ENCODE assay signal across 8 mouse cellular contexts in the genomic region with DNA sequence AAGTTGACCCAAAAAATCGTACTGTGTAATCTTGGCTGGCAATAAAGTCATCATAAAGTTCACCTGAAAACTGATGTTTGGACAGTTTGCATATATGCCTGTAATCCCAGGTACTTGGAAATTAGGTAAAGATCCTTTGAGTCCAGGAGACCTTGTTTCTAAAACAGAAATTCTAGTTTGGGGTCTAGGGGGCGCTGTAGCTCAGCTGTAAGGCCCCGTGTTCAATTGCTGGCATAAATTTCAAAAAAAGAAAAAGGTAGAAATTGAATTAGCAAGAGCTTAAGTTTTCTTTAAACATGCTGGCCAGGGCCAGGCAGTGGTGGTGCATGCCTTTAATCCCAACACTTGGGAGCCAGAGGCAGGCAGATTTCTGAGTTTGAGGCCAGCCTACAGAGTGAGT. TPM values are rescaled to one million over a fixed set of nuclear protein-coding genes. Genes with fewer than 3 reads are reported as not detected.
DNase-seq lines count a peak whose midpoint lies in the region; ATAC-seq lines count a peak whose summit lies in the region.

No protein-coding gene starts in this region.

- peak; percentile 61 for DNase-seq in adrenal gland, postnatal 10 days
- no peak for DNase-seq in adrenal gland, adult 8-10 months
- DNase-seq in layer of hippocampus, adult 11-12 months (ENCODE audit: low spot score), result peak; percentile 43
- DNase-seq in layer of hippocampus, adult 8-10 months (ENCODE audit: low spot score in 2 of 2), result no peak
- DNase-seq in ES-CJ7 (ENCODE audit: low read depth, low spot score), result peak; percentile 46
- DNase-seq in kidney, postnatal 14 days, result peak; percentile 24
- no peak for DNase-seq in gastrocnemius, postnatal 10 days

- no peak for ATAC-seq in activated CD4-positive, CD25-positive, alpha-beta regulatory T cell, adult 4 months

RNA-seq across cellular contexts. Expression of gene Rbx1, which starts 9.6 kb away (rescaled TPM):
- total RNA-seq in adrenal gland, postnatal 10 days (2021), result 100 to 1,000 TPM; 132 to 145 TPM
- total RNA-seq in adrenal gland, adult 8-10 months (2022), result 100 to 1,000 TPM; 150 to 165 (median 155) TPM
- total RNA-seq in layer of hippocampus, adult 8-10 months (2022), result 100 to 1,000 TPM; 129 to 138 (median 132) TPM
- 100 to 1,000 TPM; 323 to 363 TPM for polyA plus RNA-seq in activated CD4-positive, CD25-positive, alpha-beta regulatory T cell, adult 4 months (2017; shearing (Covaris generic))
- 100 to 1,000 TPM; 118 to 123 TPM for total RNA-seq in gastrocnemius, postnatal 10 days (2021)

Comparison
In these comparisons a context has a peak if more than half of its experiments do, and no peak if none do; other contexts are left out.
1. DNase-seq: peak in adrenal gland, postnatal 10 days (single experiment), layer of hippocampus, adult 11-12 months (single experiment), ES-CJ7 (single experiment) and kidney, postnatal 14 days (single experiment); none in adrenal gland, adult 8-10 months (single experiment), layer of hippocampus, adult 8-10 months (0 of 2) and gastrocnemius, postnatal 10 days (single experiment).